Mouse (Mus musculus) spleen, postnatal 0 days (tissue): Measurements from ENCODE around the gene Kcnh5. TPM values are rescaled to one million over a fixed set of nuclear protein-coding genes. Genes with fewer than 3 reads are reported as not detected.

Experiments used
- polyA plus RNA-seq: library from polyadenylated mRNA; unstranded; fragments of >200 nt; fragmentation: Nextera tagmentation; extraction: Ambion mirVana; gene quantifications from 2 replicates; pipeline ENCODE4 v1.2.1, GENCODE M21; 2015

Gene Kcnh5
- polyA plus RNA-seq = not detected in 2 replicates

DNA sequence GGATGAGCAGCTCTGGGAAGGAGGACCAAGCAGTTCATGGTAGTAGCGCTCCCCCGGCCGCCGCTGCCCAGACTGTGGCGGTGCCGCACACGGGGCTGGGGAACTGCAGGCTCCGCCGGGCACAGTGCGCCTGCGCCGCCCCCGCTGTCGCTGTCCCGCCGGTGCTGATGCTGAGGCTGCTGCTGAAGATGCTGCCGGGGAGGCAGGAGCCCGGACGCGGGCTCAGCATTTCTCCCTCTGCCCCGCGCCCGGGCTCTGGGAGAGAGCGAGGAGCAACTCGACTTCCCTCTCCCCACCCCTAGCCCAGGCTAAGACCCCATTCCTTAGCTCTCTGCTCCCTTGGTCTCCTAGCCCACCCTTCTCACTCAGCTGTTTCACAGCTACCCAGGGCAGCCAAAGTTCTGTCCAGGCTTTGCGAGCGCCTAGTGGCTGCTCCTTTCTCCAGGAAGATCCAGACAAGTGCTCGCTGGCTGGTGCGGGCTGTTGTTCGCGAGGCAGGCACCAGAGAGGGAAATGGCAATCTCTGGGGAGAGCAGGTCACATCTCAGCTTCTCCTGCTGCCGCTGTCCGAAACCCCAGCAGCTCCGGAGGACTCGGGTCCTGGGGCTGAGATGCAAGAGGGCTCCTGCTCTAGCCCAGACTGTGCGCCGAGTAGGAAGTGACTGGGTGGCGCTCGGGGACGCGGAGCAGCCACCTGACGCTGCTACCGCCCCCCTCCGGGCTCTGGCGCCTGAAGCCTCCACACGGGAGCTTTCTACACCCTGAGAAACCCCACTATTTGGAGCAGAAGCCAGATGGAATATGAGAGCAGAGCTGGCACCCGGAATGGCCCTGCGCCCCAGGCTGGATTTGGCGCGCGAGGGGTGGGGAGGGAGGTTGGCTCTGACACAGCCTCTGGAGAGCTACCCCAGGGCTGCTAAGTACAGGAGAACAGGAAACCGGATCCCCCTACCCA is at the start of gene Kcnh5:
Gene Kcnh5 (minus strand): TSS at position 642 of the 955 bp plus-strand sequence.

Other genes with a start within 250 kb of the Kcnh5 start
- gene Rhoj, start 131.0 kb upstream of the Kcnh5 start, polyA plus RNA-seq = 12.7 and 17.6 TPM in 2 replicates
- gene Gphb5, start 239.4 kb upstream of the Kcnh5 start, polyA plus RNA-seq = not detected in 2 replicates